Mouse (Mus musculus): ENCODE data around the gene Flt1.

Flt1 gene

GRCm38 (mm10) chr5:147725831-147726700, at the start of gene Flt1:
Gene Flt1, minus strand, starts transcription at chr5:147726011.
- DNase-seq, result peak; percentile 82

- DNase-seq, result no peak
Observed at GRCm38 (mm10) chr5:147775222-147775621, 49.4 kb upstream of the Flt1 start.

GRCm38 (mm10) chr5:147769918-147770317, 44.1 kb upstream of the Flt1 start:
- DNase-seq, result no peak

- no peak for DNase-seq
Observed at GRCm38 (mm10) chr5:147764061-147764460, 38.2 kb upstream of the Flt1 start.

- DNase-seq, result no peak
Observed at GRCm38 (mm10) chr5:147761984-147762383, 36.2 kb upstream of the Flt1 start.

GRCm38 (mm10) chr5:147761275-147761674, 35.5 kb upstream of the Flt1 start:
- DNase-seq, result no peak

- DNase-seq, result no peak
Observed at GRCm38 (mm10) chr5:147758640-147759319, 33.0 kb upstream of the Flt1 start.

GRCm38 (mm10) chr5:147757832-147758587, 32.2 kb upstream of the Flt1 start:
- DNase-seq, result peak; percentile 69

- peak; percentile 61 for DNase-seq
Observed at GRCm38 (mm10) chr5:147752914-147753341, 27.1 kb upstream of the Flt1 start.

GRCm38 (mm10) chr5:147751673-147752130, 25.9 kb upstream of the Flt1 start:
- peak; percentile 82 for DNase-seq

- no peak for DNase-seq
Observed at GRCm38 (mm10) chr5:147749972-147750371, 24.2 kb upstream of the Flt1 start.

- DNase-seq, result peak; percentile 62
Observed at GRCm38 (mm10) chr5:147748081-147748581, 22.3 kb upstream of the Flt1 start.

- peak; percentile 53 for DNase-seq
Observed at GRCm38 (mm10) chr5:147744900-147745653, 19.3 kb upstream of the Flt1 start.

- no peak for DNase-seq
Observed at GRCm38 (mm10) chr5:147742468-147743111, 16.8 kb upstream of the Flt1 start.

GRCm38 (mm10) chr5:147736766-147737280, 11.0 kb upstream of the Flt1 start:
- DNase-seq, result no peak

GRCm38 (mm10) chr5:147733682-147734081, 7.9 kb upstream of the Flt1 start:
- DNase-seq, result peak; percentile 32

- no peak for DNase-seq
Observed at GRCm38 (mm10) chr5:147732926-147733325, 7.1 kb upstream of the Flt1 start.

GRCm38 (mm10) chr5:147727481-147727880, 1.7 kb upstream of the Flt1 start:
- no peak for DNase-seq

GRCm38 (mm10) chr5:147726701-147727393, 1.0 kb upstream of the Flt1 start:
- peak; percentile 15 for DNase-seq

GRCm38 (mm10) chr5:147724945-147725830, 623 bp downstream of the Flt1 start:
- DNase-seq, result peak; percentile 70

Measured in lung, postnatal 10 days (tissue).